Mouse (Mus musculus) c-Kit-positive CD71-positive TER-119-positive erythroid progenitor cells, embryonic 14.5 days (primary cell): ENCODE data around the gene Dapk1.

Experiments used
- DNase-seq: peaks from one replicate; pipeline ENCODE4 v3.0.0-alpha.2; 2013; ENCODE audit warnings: low spot score

Dapk1 gene

GRCm38 (mm10) chr13:60740248-60740647 is 138.5 kb downstream of the Dapk1 start:
- no peak for DNase-seq

DNA sequence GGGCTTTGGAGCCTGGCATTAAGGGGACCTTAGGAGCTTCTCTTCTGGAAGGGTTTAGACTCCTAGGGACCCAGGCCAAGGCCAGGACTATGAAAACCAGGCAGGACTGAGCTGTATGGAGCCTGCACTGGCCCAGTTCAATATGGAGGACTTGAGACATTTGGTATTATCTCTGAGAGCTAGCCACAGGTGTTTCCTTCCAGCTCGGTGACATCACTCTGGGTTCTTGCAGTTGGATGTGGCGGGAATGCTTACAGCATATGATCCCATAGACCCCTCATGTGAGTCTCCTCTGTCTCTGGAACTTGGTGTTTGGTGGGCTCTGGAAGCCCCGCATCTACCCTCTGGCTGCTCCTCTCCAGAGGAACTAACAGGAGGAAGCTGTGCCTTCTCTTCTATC is 140.9 kb downstream of the Dapk1 start:
- DNase-seq: no peak

DNA sequence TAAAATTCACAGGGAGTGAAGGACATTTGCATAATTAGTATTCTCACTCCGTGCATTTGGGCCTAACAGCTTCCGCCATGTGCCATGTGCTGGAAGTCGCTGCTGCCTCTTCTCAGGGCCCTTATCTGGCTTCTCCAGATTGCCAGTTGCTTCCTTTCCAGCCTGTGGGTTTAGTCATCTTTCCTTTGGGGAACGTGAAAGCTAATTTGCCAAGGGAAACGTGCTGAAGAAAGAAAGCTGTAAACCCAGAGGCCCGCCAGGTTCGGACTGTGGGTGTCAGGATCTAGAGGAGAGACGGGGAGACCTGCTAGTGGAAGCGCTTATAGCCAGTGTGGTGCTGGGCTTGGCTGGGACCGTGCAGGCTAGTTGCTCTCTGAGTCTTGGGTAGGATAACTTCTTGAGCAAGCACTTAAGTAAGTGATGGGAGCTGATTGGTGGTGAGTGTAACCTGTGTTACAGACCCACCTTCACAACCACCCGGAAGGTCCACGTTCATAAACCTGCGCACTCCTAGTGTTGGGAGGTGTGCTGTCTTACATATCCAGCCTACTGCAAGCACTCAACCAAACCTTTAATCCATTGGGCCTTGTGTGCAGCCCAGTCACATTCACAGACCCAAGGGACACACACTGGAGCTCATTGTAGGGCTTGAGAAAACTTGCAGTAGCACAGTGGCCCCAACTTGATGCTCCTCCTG is 141.8 kb downstream of the Dapk1 start:
- DNase-seq: peak; percentile 82

GRCm38 (mm10) chr13:60744078-60744460 is 142.3 kb downstream of the Dapk1 start:
- peak; percentile 82 for DNase-seq

GRCm38 (mm10) chr13:60744736-60745135 is 143.0 kb downstream of the Dapk1 start:
- DNase-seq: no peak

- DNase-seq: peak; percentile 66
Observed at GRCm38 (mm10) chr13:60745358-60745757, 143.6 kb downstream of the Dapk1 start.

DNA sequence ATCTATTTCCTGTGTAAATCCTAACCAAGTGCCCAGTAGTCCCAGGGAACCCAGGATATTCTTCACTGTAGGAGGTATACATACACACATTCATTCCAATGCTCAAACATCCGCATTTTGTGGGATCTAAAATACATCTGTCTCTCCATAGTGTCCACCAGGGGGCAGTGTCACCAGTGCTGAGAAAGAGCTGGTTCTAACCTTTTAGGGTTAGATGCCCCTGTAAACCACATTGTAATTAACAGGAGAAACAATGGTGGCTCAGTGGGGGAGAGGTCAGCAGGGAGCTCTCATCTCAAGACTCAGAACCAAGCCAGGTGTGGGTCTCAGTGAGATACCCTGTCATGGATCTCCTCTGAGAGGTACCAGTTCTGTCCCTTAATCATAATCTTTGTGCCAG is 144.5 kb downstream of the Dapk1 start:
- DNase-seq: peak; percentile 67

GRCm38 (mm10) chr13:60747201-60747600 is 145.5 kb downstream of the Dapk1 start:
- DNase-seq: no peak

DNA sequence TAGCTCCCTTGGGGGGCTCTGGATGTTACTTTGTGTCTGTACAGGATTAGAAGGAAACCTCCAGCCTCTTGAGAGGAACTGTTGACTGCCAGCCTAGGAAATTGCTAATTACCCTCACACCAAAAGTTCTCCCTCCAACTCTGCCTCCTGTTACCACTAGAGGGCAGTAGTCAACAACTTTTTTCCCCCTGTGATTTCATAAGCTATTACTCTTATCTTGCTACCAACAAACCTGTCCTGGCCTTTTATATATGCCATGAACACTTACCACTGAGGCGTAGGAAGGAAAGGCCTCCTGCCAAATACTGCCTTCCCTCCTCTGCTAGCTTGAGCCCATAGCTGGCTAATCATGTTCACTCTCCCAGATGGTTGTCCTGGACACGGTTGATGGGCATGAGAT is 146.8 kb downstream of the Dapk1 start:
- peak; percentile 42 for DNase-seq

DNA sequence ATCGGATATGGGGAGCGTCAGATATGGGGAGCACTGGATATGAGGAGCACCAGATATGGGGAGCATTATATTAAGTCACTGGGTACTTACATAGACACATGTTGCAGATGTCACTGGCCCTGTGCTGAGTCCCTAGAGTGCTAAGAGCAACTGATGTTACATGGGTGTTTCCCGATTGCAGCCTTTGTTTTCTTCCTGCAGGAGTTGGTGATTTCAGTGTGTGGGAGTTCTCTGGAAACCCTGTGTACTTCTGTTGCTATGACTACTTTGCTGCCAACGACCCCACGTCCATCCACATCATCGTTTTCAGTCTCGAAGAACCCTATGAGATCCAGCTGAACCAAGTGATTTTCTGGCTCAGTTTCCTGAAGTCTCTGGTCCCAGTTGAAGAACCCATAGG is 149.2 kb downstream of the Dapk1 start:
- no peak for DNase-seq

- DNase-seq: no peak
Observed at GRCm38 (mm10) chr13:60753216-60753615, 151.5 kb downstream of the Dapk1 start.

DNA sequence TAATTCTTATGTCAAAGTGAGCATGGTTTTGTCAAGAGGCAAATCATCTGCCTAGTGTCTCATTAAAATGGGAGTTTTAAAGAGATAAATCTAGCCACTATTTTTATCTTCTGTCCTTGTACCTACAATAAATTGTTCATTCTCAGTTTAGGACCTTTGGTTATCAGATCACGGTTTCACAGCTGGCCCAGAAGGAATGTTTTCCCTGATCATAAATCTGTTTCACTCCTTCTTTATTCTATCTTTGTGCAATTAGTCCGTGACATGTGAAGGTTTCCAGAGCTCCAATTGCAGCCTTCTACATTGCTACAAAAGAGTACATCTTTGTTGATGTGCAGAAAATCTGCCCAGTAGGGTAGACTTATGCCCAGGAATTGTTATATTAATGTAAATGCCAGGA is 153.5 kb downstream of the Dapk1 start:
- DNase-seq: no peak

DNA sequence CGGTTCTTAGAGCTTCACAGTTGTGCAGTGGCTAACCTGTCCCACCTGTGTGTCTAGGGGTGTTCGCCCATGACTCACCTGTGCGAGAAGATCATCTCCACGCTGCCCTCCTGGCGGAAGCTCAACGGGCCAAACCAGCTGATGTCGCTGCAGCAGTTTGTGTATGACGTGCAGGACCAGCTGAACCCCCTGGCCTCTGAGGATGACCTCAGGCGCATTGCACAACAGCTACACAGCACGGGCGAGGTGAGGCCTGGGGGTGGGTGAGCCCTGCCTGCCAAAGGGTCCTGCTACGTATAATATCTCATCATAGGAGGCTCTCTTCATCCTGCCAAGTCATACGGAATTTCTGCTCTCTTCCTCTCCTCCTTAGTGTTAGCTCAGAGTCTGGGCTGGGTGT is 155.5 kb downstream of the Dapk1 start:
- DNase-seq: no peak

DNA sequence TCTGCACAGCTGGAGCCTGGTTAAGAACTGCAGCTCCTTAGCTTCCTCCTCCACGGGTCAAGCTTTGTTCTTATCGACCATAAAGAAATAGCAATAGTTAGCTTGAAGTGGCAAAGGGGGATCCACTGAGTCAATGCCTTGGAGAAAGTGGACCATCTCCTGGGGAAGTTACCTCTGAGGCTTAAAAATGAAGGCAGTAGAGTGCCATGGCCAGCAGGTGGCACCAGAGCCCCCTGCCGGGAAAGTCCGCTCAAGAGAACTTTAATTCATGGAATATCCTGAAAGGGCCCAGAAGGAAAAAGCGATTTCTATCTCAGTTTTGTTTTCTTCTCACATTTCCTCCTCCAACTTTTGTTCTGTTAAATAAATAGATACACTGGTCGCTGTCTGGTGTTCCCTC is 157.4 kb downstream of the Dapk1 start:
- no peak for DNase-seq

- DNase-seq: no peak
Observed at GRCm38 (mm10) chr13:60760392-60760791, 158.6 kb downstream of the Dapk1 start.

DNA sequence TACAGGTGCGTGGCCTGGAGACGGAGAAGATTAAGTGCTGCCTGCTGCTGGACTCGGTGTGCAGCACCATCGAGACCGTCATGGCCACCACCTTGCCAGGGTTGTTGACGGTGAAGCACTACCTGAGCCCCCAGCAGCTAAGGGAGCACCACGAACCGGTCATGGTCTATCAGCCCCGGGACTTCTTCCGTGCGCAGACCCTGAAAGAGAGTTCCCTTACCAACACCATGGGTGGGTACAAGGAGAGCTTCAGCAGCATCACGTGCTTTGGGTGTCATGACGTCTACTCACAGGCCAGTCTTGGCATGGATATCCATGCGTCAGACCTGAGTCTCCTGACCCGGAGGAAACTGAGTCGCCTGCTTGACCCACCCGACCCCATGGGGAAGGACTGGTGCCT is 159.4 kb downstream of the Dapk1 start:
- no peak for DNase-seq

GRCm38 (mm10) chr13:60780534-60780933 is 178.8 kb downstream of the Dapk1 start:
- no peak for DNase-seq

DNA sequence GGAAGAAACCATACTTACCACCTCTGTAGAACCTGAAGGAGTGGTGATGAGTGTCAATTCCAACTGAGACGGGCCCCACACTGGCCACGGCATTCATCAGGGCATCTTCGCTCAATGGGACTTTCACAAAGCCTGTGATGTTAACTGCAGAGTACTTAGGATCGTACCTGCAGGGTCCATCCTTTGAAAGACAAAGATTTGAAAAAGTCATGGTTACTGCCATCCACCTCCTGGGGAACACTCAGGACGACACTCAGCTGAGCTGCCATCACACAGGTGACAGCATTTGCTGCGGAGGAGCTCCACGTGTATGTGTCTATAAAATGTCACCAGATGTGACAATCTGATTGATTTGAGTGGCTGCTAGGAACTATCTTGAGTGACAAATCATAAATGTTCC is 181.6 kb downstream of the Dapk1 start:
- no peak for DNase-seq

DNA sequence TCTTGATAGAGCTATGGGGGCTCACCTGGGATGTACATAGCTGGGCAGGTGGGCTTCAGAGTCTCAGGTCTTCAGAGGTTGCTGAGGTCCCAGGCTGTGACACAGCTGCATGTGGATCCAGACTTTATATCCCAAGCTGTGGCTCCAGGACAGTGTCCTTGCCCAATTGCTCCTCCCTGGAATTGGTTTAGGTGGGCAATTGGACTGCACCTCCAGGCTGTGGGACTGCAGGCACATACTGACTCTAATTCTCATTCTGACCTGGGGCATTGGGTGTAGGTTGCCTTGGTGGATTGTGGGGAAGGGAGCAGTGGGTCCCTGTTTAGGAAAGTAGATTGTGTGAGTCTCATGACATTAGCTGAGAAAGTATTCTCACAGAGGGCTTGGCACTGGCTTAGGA is 184.5 kb downstream of the Dapk1 start, which contains the start of gene BC051665:
TSS of gene BC051665 (minus strand) at position 101 of the 400 bp plus-strand sequence.
- no peak for DNase-seq

- DNase-seq: no peak
Observed at GRCm38 (mm10) chr13:60789466-60789865, 187.7 kb downstream of the Dapk1 start.

DNA sequence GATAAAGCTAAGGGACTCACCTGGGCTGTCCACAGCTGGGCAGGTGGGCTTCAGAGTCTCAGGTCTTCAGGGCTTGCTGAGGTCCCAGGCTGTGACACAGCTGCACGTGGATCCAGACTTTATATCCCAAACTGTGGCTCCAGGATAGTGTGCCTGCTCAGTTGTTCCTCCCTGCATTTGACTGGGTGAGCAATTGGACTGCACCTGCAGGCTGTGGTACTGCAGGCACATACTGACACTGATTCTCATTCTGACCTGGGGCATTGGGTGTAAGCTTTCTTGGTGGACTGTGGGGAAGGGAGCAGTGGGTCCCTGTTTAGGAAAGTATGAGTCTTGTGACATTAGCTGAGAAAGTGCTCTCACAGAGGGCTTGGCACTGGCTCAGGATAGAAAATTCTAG is 201.0 kb downstream of the Dapk1 start, which contains the start of gene Ctsll3:
TSS of gene Ctsll3 (minus strand) at position 101 of the 400 bp plus-strand sequence.
- DNase-seq: no peak

DNA sequence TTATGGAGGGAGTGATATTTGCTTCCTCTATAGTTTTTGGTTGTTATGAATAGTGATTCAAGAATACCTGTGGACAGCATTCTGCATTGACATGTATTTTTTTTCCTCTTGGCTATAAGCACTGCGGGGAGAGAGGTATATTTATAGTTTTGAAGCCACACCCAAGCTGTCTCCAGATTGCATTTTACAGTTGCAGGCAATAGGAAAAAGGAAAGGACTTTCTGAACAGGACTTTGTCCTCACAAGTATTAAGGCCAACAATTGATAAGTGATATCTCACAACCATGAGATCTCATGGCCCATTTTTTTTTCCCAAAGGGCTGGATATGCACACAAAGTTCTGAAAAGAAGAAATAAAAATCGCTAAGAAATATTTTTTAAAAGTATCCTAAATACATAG is 207.9 kb downstream of the Dapk1 start:
- no peak for DNase-seq

GRCm38 (mm10) chr13:60812768-60813167 is 211.0 kb downstream of the Dapk1 start:
- DNase-seq: no peak
